Mouse (Mus musculus): ENCODE results near the gene Uckl1.

DNA sequence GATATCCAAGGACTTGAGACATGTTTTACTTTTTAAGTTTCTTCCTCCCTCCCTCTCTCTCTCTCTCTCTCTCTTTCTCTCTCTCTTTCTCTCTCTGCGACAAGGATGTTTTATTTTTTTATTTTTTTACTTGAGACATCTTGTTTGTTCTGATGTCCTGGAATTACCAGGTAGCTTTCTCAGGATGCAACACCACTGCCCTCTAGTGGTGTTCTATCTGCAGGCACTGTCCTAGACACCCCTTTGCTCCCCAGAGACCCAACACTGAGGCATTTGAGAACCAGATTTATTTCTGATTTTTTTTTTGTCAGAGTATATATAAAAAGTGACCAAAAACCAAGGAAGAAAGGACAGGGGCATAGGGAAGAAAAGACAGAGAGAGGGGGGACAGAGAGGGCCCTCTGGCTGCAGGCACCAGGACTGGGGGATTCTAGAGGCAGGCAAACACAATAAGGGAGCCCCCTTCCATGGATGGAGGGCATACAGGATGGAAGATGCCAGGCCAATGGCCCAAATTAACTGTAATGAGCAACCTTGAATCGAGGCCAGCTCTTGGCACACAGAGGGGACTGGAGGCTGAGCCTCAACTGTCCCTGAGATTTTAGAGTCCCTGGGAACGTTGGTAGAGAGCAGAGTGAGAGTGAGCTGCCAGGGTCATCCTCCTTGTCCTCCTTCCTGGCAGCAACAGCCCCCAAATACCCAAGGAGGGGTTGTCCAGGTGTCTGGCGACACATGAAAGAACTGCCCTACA is 10.4 kb upstream of the Uckl1 start:
- TF ChIP-seq CTCF (IDR thresholded peaks at IDR 0.05; ENCODE audit: low read depth, low read length) = peak; percentile 53
- no peak for TF ChIP-seq EP300 (IDR thresholded peaks at IDR 0.05; ENCODE audit: insufficient read depth, low read depth, low read length)
- TF ChIP-seq POLR2A (IDR thresholded peaks at IDR 0.05; ENCODE audit: insufficient read depth, low read length) = no peak
